Mouse (Mus musculus) layer of hippocampus, adult 18-20 months (tissue): ENCODE results near the gene Gpd1l. TPM values are rescaled to one million over a fixed set of nuclear protein-coding genes. Genes with fewer than 3 reads are reported as not detected.

Experiments used
- DNase-seq, 2 experiments: peaks; one replicate each; pipeline ENCODE4 v3.0.0; 2022; ENCODE audit warnings: low spot score in 2 of 2
- total RNA-seq, 2 experiments: library from RNA; stranded (reverse); gene quantifications; 2 replicates each; pipeline ENCODE4 v1.2.3; 2021

Gpd1l gene
- total RNA-seq, 2 experiments from 2014 or later: 82.4 to 82.5 TPM

DNA sequence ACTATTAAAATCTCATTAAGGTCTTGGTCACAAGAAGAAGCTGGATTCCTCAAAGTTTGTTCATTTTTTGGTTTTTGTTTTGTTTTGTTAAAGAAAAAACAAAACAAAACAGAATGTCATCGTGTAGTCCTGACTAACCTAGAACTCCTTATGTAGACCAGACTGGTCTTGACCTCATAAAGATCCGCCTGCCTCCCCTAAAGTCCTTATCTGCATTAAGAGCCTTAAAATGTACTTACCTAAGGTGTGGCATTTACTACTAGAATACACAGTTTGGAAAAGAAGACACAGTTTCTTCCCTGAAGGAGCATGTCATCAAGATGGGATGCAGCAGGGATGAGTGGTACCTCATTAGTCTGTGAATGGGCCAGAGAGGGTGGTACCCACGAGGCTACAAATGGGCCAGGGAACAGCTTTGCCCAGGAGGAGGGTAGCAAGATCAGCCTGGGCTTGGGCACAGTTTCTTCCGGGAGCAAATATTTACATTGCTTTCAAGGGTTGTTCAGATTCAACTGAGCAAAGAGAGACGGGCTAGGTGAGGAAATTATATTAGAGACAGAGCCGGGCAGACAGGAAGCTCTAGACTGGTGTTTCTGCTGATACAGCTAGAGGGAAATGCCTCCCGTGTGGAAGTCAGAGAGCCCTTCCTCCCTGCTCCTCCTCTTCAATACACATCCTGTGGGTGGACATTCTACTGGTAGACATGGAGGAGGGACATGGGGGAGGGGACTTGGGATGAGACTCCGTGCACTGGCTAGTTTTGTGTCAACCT lies 82.2 kb downstream of the Gpd1l start:
- DNase-seq: no peak

Other genes starting within 250 kb of the Gpd1l start
- 10 to 100 TPM; 97.0 to 99.2 TPM for gene Dync1li1, start 245.2 kb downstream of the Gpd1l start, total RNA-seq
- 10 to 100 TPM; 20.4 to 21.1 TPM for gene Cmtm6, start 202.9 kb downstream of the Gpd1l start, total RNA-seq
- 1 to 10 TPM; 4.2 to 5.6 TPM for gene Cmtm7, start 152.1 kb downstream of the Gpd1l start, total RNA-seq
- 1 to 10 TPM; 1.3 to 2.5 TPM for gene Cmtm8, start 89.8 kb downstream of the Gpd1l start, total RNA-seq
- 10 to 100 TPM; 20.9 to 22.5 TPM for gene Osbpl10, start 44.6 kb upstream of the Gpd1l start, total RNA-seq
- 10 to 100 TPM; 15.7 to 34.6 TPM for gene Rps27rt, start 48.8 kb upstream of the Gpd1l start, total RNA-seq